Mouse (Mus musculus) T-helper 17 cell (primary cell): ENCODE measurements around the gene Nr2f6.

Experiments used
- in situ Hi-C, 2 experiments: fragments of 300-600 bp; cut with MboI, MseI; formaldehyde crosslinking; loops; 1 replicate in 1 of 2; 2 replicates in 1 of 2; pipeline ENCODE4 v1.15.1; 2025; ENCODE audit warnings: high pct_unique_total_duplicates in 2 of 2

Gene Nr2f6

GRCm38 (mm10) chr8:71392391-71392790 lies 10.6 kb upstream of the Nr2f6 start:
- in situ Hi-C loops = no loop called here

DNA sequence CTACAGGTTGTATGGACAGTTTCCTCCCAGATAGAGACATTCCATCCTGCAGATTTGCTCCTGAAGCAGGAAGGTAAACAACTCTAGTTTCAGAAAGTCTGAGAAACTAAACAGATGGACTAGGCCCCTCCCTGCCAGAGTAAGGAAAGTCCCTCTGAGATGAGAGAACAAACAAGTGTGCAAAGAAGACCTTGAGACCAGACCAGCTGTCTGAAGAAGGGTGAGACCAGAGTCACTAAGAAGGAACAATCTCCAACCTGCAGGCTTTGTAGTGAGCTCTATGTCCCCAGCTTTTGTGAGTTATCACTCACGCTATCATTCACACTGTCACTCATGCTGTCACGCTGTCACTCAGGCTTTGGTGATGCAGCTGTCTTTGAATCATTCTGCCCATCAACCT lies 9.9 kb upstream of the Nr2f6 start:
- in situ Hi-C loops = no loop called here

DNA sequence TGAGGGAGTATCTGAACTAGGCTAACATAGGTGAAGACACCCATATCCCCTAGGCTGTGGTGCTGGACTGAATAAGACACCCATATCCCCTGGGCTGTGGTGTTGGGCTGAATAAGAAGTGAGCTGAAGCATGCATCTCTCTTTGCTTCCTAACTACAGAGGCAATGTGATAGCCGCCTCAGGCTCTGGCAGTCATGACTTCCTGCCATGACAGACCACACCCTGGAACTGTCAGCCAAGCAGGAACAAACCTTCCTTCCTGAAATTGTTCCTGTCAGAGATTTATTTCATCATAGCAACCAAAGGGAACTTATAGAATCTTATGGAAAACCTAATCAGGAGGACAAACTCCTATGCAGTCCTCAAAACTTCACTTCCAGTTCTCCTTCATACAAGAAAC lies 6.5 kb upstream of the Nr2f6 start:
- in situ Hi-C loops = no loop called here

DNA sequence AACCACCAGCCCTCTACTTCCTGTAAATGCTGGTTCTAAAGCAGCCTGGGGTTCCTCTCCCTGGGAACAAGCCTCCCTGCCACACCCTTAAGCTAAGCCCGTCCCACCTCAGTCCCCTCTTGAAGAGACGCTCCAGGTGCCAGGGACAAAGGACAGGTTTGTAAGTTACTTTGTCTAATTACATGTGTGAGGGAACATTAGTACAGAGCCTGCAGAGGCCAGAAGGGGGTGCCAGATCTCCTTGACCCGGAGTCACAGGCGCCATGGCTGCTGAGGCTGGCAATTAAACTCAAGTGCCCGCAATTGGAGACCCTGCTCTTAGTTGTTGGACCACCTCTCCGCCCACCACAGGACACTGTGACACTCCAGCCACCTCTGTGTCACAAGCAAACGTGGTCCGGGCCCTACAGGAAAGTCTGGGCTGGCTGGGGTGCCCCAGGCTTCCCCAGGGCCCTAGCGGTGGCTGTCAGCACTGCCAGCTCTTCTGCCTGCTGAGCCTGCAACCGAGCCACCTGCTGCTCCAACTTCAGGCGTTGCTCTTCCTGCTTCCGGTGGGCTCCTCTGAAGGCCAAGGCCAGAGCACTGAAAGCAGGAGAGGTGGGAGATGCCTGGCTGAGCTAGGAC lies 3.6 kb upstream of the Nr2f6 start:
- in situ Hi-C loops = no loop called here

- in situ Hi-C loops = no loop called here
Observed at GRCm38 (mm10) chr8:71383860-71384259, 2.1 kb upstream of the Nr2f6 start.

- in situ Hi-C loops = no loop called here
Observed at GRCm38 (mm10) chr8:71383396-71383795, 1.6 kb upstream of the Nr2f6 start.

- in situ Hi-C loops = no loop called here
Observed at GRCm38 (mm10) chr8:71381971-71382961, 506 bp upstream of the Nr2f6 start.

- in situ Hi-C loops = no loop called here
Observed at GRCm38 (mm10) chr8:71380178-71381171, 1.3 kb downstream of the Nr2f6 start.

- in situ Hi-C loops = no loop called here
Observed at GRCm38 (mm10) chr8:71379512-71380075, 2.2 kb downstream of the Nr2f6 start.

DNA sequence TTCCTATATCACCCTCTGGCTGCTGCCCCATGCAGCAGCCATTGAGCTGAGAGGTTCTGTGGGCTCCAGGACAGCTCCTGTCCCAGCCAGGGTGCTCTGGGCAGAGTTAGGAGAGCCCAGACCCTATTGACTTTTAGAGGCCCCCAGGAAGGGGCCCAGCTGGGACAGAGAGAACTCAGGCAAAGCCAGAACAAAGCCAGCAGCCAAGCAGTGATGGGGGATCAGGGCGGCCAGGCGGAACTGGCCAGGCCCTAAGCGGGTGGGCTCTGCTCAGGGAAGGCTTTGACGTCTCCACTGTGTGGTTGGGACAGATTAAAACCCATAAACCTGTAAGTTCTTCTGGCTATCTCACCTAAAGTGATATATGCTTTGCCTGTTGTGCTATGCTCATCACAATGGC lies 2.8 kb downstream of the Nr2f6 start:
- in situ Hi-C loops = no loop called here

DNA sequence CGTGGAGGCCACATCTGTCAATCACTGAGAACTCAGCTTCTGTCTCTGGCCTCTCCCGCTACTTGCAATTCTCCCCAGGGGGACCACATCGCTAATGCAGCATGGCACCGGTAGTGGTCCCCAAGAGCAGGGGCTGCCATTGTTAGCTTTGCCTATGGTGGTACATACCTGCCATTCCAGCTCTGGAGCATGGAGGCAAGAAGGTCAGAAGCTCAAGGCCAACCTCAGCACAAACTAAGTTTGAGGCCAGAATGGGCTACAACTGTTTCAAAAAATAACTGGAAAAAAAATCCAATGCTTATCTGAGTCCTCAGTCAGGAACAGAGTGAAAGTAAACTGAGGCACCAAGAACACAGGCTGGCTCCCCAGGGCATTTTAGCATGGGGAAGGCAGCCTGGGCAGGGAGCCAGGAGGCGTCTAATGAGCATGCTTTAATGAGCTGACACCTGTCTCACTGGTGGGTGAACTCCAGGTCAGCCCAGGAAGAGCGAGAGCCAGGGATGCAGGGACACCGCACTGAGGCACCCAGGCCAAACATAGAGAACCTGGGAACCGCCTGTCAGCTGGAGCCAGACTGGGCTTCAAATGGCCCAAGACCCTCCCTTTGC lies 5.2 kb downstream of the Nr2f6 start:
- in situ Hi-C loops = no loop called here

DNA sequence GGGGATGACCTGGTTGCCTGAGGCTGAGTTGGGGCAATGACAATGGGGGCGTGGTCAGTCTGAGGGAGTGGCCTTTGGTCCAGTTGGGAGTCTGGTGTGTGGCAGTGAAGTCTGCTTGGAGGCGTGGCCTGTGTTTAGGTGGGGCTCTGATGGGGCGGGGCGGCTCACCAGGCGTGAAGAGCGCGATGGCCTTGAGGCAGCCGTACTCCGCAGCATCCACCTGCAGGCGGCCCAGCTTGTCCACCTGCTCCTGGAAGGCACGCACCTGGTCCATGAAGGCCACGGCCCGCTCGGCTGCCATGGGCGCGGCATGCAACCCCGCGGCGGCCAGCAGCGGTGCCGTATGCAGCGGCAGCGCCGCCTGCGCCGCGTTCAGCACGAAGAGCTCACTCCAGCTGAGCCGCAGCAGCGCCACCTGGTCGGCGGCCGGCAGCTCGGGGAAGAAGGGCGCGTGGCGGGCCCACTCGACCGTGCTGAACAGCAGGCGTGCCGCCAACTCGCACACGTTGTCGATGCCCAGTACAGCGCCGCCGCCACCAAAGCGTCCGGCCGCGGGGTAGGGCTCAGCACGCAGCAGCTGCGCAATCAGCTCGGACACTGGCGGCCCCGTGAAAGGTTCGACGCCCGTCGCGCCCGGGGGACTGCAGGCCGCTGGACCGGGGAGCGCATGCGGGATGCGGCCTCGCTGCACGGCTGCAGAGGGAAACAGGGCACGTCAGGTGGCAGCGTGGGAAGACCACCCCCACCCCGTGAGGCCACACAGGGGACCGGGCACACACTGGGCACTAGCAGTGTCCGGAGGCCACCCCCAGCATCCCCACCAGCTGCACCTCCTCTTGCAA lies 6.0 kb downstream of the Nr2f6 start:
- in situ Hi-C loops = no loop called here

DNA sequence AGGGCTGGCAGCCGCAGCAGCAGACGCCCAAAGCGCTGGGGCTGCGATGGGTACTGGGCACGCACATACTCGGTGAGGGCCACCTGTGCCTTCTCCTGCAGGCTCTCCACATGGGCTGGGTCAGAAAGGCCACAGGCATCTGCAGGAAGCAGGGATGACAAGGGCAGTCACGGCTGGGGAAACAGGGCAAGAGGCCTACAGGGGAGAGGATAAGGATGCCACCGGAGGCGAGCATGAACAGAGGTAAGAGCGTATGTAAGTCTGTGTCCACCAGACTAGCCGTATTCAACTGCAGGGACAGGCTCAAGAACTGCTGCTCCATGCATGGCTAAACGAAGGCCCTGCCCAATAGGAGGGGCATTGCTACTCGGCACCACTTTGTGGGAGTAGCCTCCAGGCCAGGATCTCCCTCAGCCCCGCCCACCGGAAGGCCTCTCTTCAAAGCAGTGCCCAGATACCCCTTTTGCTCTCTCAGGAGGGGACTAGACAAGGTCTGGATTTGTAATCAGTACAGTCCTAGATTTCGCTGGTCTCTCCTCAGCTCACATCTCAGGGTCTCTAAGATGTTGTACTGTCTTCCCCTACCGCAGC lies 7.0 kb downstream of the Nr2f6 start:
- in situ Hi-C loops = loop anchor here in 1 of 2 experiments (5.0 kb wide), 3 partner anchors 33 to 477 kb away; partner anchors contain the start of genes Ankle1, Dda1 and Rpl18a

DNA sequence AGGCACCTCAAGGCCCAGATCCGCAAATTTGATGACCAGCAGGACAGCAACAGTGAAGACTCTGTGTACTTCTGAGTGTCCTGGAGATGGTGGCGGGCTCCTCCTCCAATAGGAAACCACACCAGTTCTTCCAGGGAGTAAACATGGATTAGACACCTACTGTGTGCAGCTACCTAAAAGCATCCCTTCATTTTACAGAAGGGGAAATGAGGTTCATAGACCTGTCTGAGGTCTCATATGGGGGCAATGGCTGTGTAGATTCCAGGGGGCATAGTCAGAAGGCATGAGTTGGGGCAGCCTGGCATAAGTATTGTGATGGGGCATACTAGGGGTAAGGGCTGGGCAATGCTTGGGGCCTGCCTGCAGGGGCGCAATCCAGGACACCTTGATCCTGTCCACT lies 8.8 kb downstream of the Nr2f6 start:
- in situ Hi-C loops = loop anchor here in 1 of 2 experiments (5.0 kb wide), 3 partner anchors 34 to 476 kb away; partner anchors contain the start of genes Ankle1, Dda1 and Rpl18a

DNA sequence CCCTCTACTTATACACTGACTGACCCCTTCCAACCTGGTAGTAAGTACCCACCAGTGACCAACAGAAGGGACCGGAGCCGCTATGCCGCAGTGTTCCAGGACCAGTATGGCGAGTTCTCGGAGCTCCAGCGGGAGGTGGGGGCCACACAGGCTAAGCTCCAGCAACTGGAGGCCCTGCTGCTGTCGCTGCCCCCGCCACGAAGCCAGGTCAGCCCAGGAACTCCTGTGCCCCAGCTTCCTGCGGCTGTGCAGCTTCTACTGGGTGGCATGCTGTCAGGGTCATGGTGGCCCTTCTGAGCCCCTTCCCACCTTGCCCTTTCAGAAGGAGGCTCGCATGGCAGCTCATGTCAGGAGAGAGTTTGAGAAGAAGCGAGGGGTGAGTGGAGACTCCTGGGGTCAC lies 9.3 kb downstream of the Nr2f6 start:
- in situ Hi-C loops = loop anchor here in 1 of 2 experiments (5.0 kb wide), 3 partner anchors 35 to 475 kb away; partner anchors contain the start of genes Ankle1, Dda1 and Rpl18a

DNA sequence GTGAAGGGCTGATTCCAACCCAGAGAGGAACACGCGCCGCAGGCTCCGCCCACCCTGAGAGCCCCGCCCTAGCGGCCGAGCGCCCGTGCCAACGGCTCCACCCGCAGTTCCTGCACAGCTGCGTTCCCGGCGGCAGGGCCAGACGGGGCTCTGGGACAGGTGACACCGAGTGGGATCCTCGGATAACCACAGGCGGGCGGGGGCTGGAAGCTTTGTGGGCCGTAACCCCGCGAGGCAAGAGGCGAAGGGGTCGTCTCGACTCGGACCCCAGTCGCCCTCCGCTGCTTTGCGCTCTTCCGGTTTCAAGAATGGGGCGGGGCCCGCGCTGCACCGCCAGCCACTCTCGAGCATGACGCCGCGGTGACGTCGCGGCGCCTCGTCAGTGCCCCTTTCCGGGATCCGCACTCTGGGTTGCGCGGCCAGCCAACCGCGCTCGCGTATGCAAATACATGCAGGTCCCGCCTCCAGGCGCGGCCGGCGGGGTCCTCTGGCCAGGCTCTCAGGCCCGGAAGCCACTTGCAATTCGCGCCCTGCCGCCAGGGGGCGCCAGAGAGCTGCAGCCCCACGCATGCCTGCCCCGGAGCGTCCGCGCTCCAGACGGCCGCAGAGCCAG lies 10.4 kb downstream of the Nr2f6 start, which contains the start of gene Ocel1:
TSS of gene Ocel1 (plus strand) at position 63 of the 613 bp plus-strand sequence.
- in situ Hi-C loops = loop anchor here in 1 of 2 experiments (5.0 kb wide), 3 partner anchors 36 to 474 kb away; partner anchors contain the start of genes Ankle1, Dda1 and Rpl18a

DNA sequence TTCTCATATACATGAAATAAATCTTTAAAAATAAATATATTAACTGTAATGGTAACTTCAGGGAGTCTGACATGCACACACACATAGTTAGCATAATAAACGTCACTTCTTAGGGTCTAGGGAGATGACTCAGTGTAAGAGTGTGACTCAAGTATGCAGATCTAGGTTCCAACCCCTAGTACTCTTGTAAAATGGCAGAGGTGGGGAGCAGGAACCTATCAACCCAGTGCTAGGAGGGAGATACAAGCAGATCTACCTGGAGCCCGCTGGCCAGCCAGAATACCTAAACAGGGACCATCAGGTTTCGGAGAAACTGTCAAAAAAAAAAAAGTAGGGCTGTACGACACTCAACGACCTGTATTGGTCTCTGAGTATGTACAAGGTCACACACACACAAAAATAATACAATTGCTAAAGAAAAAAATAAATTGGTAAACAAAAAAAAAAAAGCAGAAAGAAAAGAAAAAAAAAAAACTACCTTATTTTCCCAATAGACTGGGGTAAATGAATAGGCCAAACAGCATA lies 11.0 kb downstream of the Nr2f6 start:
- in situ Hi-C loops = loop anchor here in 1 of 2 experiments (5.0 kb wide), 3 partner anchors 37 to 473 kb away; partner anchors contain the start of genes Ankle1, Dda1 and Rpl18a
